Mouse (Mus musculus) liver, embryonic 14.5 days (tissue): Measurements from ENCODE around the gene Mum1.
A peak's percentile ranks its signal among the peaks of the same experiment; 100 is the strongest.

Source experiments
- CTCF ChIP-seq: IDR thresholded peaks from 2 replicates; pipeline ENCODE4 v1.5.1; 2016; ENCODE audit warnings: antibody characterized with exemption, low read depth, control low read depth
- EP300 ChIP-seq: IDR thresholded peaks from 2 replicates; pipeline ENCODE4 v1.6.1; 2016; ENCODE audit warnings: antibody characterized with exemption, low read depth

- TF ChIP-seq CTCF (peak; percentile 48), EP300 (no peak)
These were observed 62.4 kb downstream of the Mum1 start for GRCm38 (mm10) chr10:80288657-80289056.
